Mouse (Mus musculus) hindlimb bud, embryonic 11.5 days (tissue): ENCODE results near the gene Tacr2.

Experiments
- DNase-seq: peaks from one replicate; pipeline ENCODE4 v3.0.0-alpha.2; 2012; ENCODE audit warnings: low read depth, low spot score; ENCODE audit errors: extremely low spot score

The Tacr2 gene

GRCm38 (mm10) chr10:62238688-62239087, 13.6 kb upstream of the Tacr2 start:
- no peak for DNase-seq

- no peak for DNase-seq
These were observed 13.0 kb upstream of the Tacr2 start for GRCm38 (mm10) chr10:62239270-62239669.

- no peak for DNase-seq
These were observed 9.9 kb upstream of the Tacr2 start for GRCm38 (mm10) chr10:62242358-62242757.

GRCm38 (mm10) chr10:62242896-62243295, 9.3 kb upstream of the Tacr2 start:
- no peak for DNase-seq

GRCm38 (mm10) chr10:62244067-62244466, 8.2 kb upstream of the Tacr2 start:
- no peak for DNase-seq

GRCm38 (mm10) chr10:62247156-62247555, 5.1 kb upstream of the Tacr2 start:
- no peak for DNase-seq

- no peak for DNase-seq
These were observed 4.4 kb upstream of the Tacr2 start for GRCm38 (mm10) chr10:62247815-62248214.

- DNase-seq, result no peak
These were observed 428 bp downstream of the Tacr2 start for GRCm38 (mm10) chr10:62252496-62253235.

GRCm38 (mm10) chr10:62258298-62258697, 6.1 kb downstream of the Tacr2 start:
- no peak for DNase-seq

- peak; percentile 82 for DNase-seq
These were observed 9.1 kb downstream of the Tacr2 start for GRCm38 (mm10) chr10:62261115-62261886.

- no peak for DNase-seq
These were observed 12.1 kb downstream of the Tacr2 start for GRCm38 (mm10) chr10:62264299-62264698.

GRCm38 (mm10) chr10:62269278-62269677, 17.0 kb downstream of the Tacr2 start:
- DNase-seq, result no peak

- peak; percentile 46 for DNase-seq
These were observed 23.0 kb downstream of the Tacr2 start for GRCm38 (mm10) chr10:62275235-62275634.

GRCm38 (mm10) chr10:62277499-62278293, 25.5 kb downstream of the Tacr2 start:
- no peak for DNase-seq

- no peak for DNase-seq
These were observed 26.8 kb downstream of the Tacr2 start for GRCm38 (mm10) chr10:62279066-62279465.

- DNase-seq, result no peak
These were observed 27.4 kb downstream of the Tacr2 start for GRCm38 (mm10) chr10:62279671-62280070.

GRCm38 (mm10) chr10:62282782-62283181, 30.5 kb downstream of the Tacr2 start:
- no peak for DNase-seq

- no peak for DNase-seq
These were observed 31.1 kb downstream of the Tacr2 start for GRCm38 (mm10) chr10:62283206-62283792.

- DNase-seq, result no peak
These were observed 35.4 kb downstream of the Tacr2 start for GRCm38 (mm10) chr10:62287460-62288124.

- DNase-seq, result no peak
These were observed 41.9 kb downstream of the Tacr2 start for GRCm38 (mm10) chr10:62294112-62294511.
